Mouse (Mus musculus): Measurements from ENCODE around the gene Tmem235. TPM values are rescaled to one million over a fixed set of nuclear protein-coding genes. Genes with fewer than 3 reads are reported as not detected.
A peak's percentile ranks its signal among the peaks of the same experiment; 100 is the strongest.

Gene Tmem235
- polyA plus RNA-seq, 1 experiment, result 5.3 TPM

- no peak overlapping the region for H3K4me3 ChIP-seq (ENCODE audit: control insufficient read depth, low read depth, low read length)
- no peaks in the 10 kb centered on the region for H3K36me3 ChIP-seq (ENCODE audit: control insufficient read depth, insufficient read depth, low read length)
- TF ChIP-seq CTCF (IDR thresholded peaks at IDR 0.05; ENCODE audit: control insufficient read depth, insufficient read depth, insufficient replicate concordance, low read depth, low read length), result no peak
- TF ChIP-seq POLR2A (IDR thresholded peaks at IDR 0.05; ENCODE audit: control insufficient read depth, low read depth, low read length), result no peak
- H3K4me1 ChIP-seq (ENCODE audit: control insufficient read depth, insufficient read depth, low read length), result peaks cover 28% of the 10 kb centered on the region
- no peak overlapping the region for H3K27ac ChIP-seq (ENCODE audit: control insufficient read depth, insufficient read depth, low read depth, low read length)
- H3K27me3 ChIP-seq (ENCODE audit: control insufficient read depth, insufficient read depth, low read length), result no peaks in the 10 kb centered on the region; the same call in 1 of the 2 replicates
Observed at GRCm38 (mm10) chr11:117888168-117888852, 27.8 kb downstream of the Tmem235 start.

GRCm38 (mm10) chr11:117888853-117889822 lies 28.6 kb downstream of the Tmem235 start:
- no peaks in the 10 kb centered on the region; the same call in 1 of the 2 replicates for H3K27me3 ChIP-seq (ENCODE audit: control insufficient read depth, insufficient read depth, low read length)
- no peaks in the 10 kb centered on the region for H3K36me3 ChIP-seq (ENCODE audit: control insufficient read depth, insufficient read depth, low read length)
- peaks cover 28% of the 10 kb centered on the region for H3K4me1 ChIP-seq (ENCODE audit: control insufficient read depth, insufficient read depth, low read length)
- TF ChIP-seq CTCF (IDR thresholded peaks at IDR 0.05; ENCODE audit: control insufficient read depth, insufficient read depth, insufficient replicate concordance, low read depth, low read length) (no peak), POLR2A (IDR thresholded peaks at IDR 0.05; ENCODE audit: control insufficient read depth, low read depth, low read length) (no peak)
- no peak overlapping the region; the same call in 1 of the 2 replicates for H3K4me3 ChIP-seq (ENCODE audit: control insufficient read depth, low read depth, low read length)
- no peak overlapping the region for H3K27ac ChIP-seq (ENCODE audit: control insufficient read depth, insufficient read depth, low read depth, low read length)

- TF ChIP-seq POLR2A (IDR thresholded peaks at IDR 0.05; ENCODE audit: control insufficient read depth, low read depth, low read length) (no peak), CTCF (IDR thresholded peaks at IDR 0.05; ENCODE audit: control insufficient read depth, insufficient read depth, insufficient replicate concordance, low read depth, low read length) (no peak)
- Histone ChIP-seq H3K36me3 (ENCODE audit: control insufficient read depth, insufficient read depth, low read length) (no peaks in the 10 kb centered on the region), H3K4me1 (ENCODE audit: control insufficient read depth, insufficient read depth, low read length) (peaks cover 28% of the 10 kb centered on the region), H3K4me3 (ENCODE audit: control insufficient read depth, low read depth, low read length) (no peak overlapping the region), H3K27ac (ENCODE audit: control insufficient read depth, insufficient read depth, low read depth, low read length) (no peak overlapping the region), H3K27me3 (ENCODE audit: control insufficient read depth, insufficient read depth, low read length) (no peaks in the 10 kb centered on the region; the same call in 1 of the 2 replicates)
Observed at GRCm38 (mm10) chr11:117889887-117890340, 29.4 kb downstream of the Tmem235 start.

GRCm38 (mm10) chr11:117890519-117891282 lies 30.1 kb downstream of the Tmem235 start:
- Histone ChIP-seq H3K4me3 (ENCODE audit: control insufficient read depth, low read depth, low read length) (no peak overlapping the region), H3K4me1 (ENCODE audit: control insufficient read depth, insufficient read depth, low read length) (peaks cover 28% of the 10 kb centered on the region), H3K27ac (ENCODE audit: control insufficient read depth, insufficient read depth, low read depth, low read length) (no peak overlapping the region), H3K36me3 (ENCODE audit: control insufficient read depth, insufficient read depth, low read length) (no peaks in the 10 kb centered on the region), H3K27me3 (ENCODE audit: control insufficient read depth, insufficient read depth, low read length) (no peaks in the 10 kb centered on the region; the same call in 1 of the 2 replicates)
- TF ChIP-seq CTCF (IDR thresholded peaks at IDR 0.05; ENCODE audit: control insufficient read depth, insufficient read depth, insufficient replicate concordance, low read depth, low read length) (peak; percentile 20; the same call in 1 of the 2 replicates), POLR2A (IDR thresholded peaks at IDR 0.05; ENCODE audit: control insufficient read depth, low read depth, low read length) (no peak)

GRCm38 (mm10) chr11:117891581-117892175 lies 31.1 kb downstream of the Tmem235 start:
- H3K36me3 ChIP-seq (ENCODE audit: control insufficient read depth, insufficient read depth, low read length), result no peaks in the 10 kb centered on the region
- no peak for TF ChIP-seq POLR2A (IDR thresholded peaks at IDR 0.05; ENCODE audit: control insufficient read depth, low read depth, low read length)
- TF ChIP-seq CTCF (IDR thresholded peaks at IDR 0.05; ENCODE audit: control insufficient read depth, insufficient read depth, insufficient replicate concordance, low read depth, low read length), result no peak
- no peak overlapping the region for H3K4me3 ChIP-seq (ENCODE audit: control insufficient read depth, low read depth, low read length)
- H3K27me3 ChIP-seq (ENCODE audit: control insufficient read depth, insufficient read depth, low read length), result no peaks in the 10 kb centered on the region; the same call in 1 of the 2 replicates
- peaks cover 28% of the 10 kb centered on the region for H3K4me1 ChIP-seq (ENCODE audit: control insufficient read depth, insufficient read depth, low read length)
- H3K27ac ChIP-seq (ENCODE audit: control insufficient read depth, insufficient read depth, low read depth, low read length), result no peak overlapping the region

GRCm38 (mm10) chr11:117892199-117892598 lies 31.6 kb downstream of the Tmem235 start:
- Histone ChIP-seq H3K4me3 (ENCODE audit: control insufficient read depth, low read depth, low read length) (no peak overlapping the region), H3K27ac (ENCODE audit: control insufficient read depth, insufficient read depth, low read depth, low read length) (no peak overlapping the region), H3K4me1 (ENCODE audit: control insufficient read depth, insufficient read depth, low read length) (peaks cover 28% of the 10 kb centered on the region), H3K36me3 (ENCODE audit: control insufficient read depth, insufficient read depth, low read length) (no peaks in the 10 kb centered on the region), H3K27me3 (ENCODE audit: control insufficient read depth, insufficient read depth, low read length) (no peaks in the 10 kb centered on the region; the same call in 1 of the 2 replicates)
- TF ChIP-seq POLR2A (IDR thresholded peaks at IDR 0.05; ENCODE audit: control insufficient read depth, low read depth, low read length) (no peak), CTCF (IDR thresholded peaks at IDR 0.05; ENCODE audit: control insufficient read depth, insufficient read depth, insufficient replicate concordance, low read depth, low read length) (no peak)
